Mouse (Mus musculus) cerebellum, adult 9-11 months (tissue): ENCODE measurements around the gene Ranbp1.

Experiments used
- DNase-seq: peaks from one replicate; pipeline ENCODE4 v3.0.0; 2022

Ranbp1 gene

GRCm38 (mm10) chr16:18233919-18234670 is 14.4 kb downstream of the Ranbp1 start:
- DNase-seq = no peak

GRCm38 (mm10) chr16:18233451-18233850 is 15.1 kb downstream of the Ranbp1 start:
- peak; percentile 40 for DNase-seq

GRCm38 (mm10) chr16:18231451-18231850 is 17.1 kb downstream of the Ranbp1 start:
- no peak for DNase-seq

GRCm38 (mm10) chr16:18231047-18231446 is 17.5 kb downstream of the Ranbp1 start:
- DNase-seq = no peak

GRCm38 (mm10) chr16:18230617-18231016 is 17.9 kb downstream of the Ranbp1 start:
- no peak for DNase-seq

GRCm38 (mm10) chr16:18229622-18230021 is 18.9 kb downstream of the Ranbp1 start:
- DNase-seq = peak; percentile 83

GRCm38 (mm10) chr16:18228856-18229255 is 19.7 kb downstream of the Ranbp1 start:
- DNase-seq = peak; percentile 85

- DNase-seq = peak; percentile 53
Observed at GRCm38 (mm10) chr16:18227897-18228422, 20.6 kb downstream of the Ranbp1 start.

GRCm38 (mm10) chr16:18227187-18227586 is 21.3 kb downstream of the Ranbp1 start:
- DNase-seq = peak; percentile 39

GRCm38 (mm10) chr16:18222188-18222587 is 26.3 kb downstream of the Ranbp1 start:
- no peak for DNase-seq

GRCm38 (mm10) chr16:18221543-18221898 is 27.0 kb downstream of the Ranbp1 start:
- DNase-seq = no peak

- DNase-seq = no peak
Observed at GRCm38 (mm10) chr16:18220856-18221542, 27.5 kb downstream of the Ranbp1 start.

GRCm38 (mm10) chr16:18220001-18220400 is 28.5 kb downstream of the Ranbp1 start:
- peak; percentile 42 for DNase-seq

GRCm38 (mm10) chr16:18218580-18218996 is 29.9 kb downstream of the Ranbp1 start:
- no peak for DNase-seq

- DNase-seq = no peak
Observed at GRCm38 (mm10) chr16:18217579-18217978, 31.0 kb downstream of the Ranbp1 start, which contains the start of gene Ccdc188. Ccdc188 (plus strand) TSS chr16:18217879.

GRCm38 (mm10) chr16:18214858-18215257 is 33.7 kb downstream of the Ranbp1 start:
- DNase-seq = no peak

- peak; percentile 42 for DNase-seq
Observed at GRCm38 (mm10) chr16:18213689-18214088, 34.8 kb downstream of the Ranbp1 start.

GRCm38 (mm10) chr16:18211417-18212171 is 36.9 kb downstream of the Ranbp1 start:
- DNase-seq = peak; percentile 87

- DNase-seq = peak; percentile 77
Observed at GRCm38 (mm10) chr16:18210701-18211416, 37.7 kb downstream of the Ranbp1 start.

- no peak for DNase-seq
Observed at GRCm38 (mm10) chr16:18203430-18204091, 45.0 kb downstream of the Ranbp1 start.

GRCm38 (mm10) chr16:18202061-18202460 is 46.5 kb downstream of the Ranbp1 start:
- DNase-seq = no peak

- DNase-seq = no peak
Observed at GRCm38 (mm10) chr16:18201620-18202019, 46.9 kb downstream of the Ranbp1 start.
